Mouse (Mus musculus) adrenal gland, adult 18-20 months (tissue): ENCODE measurements around the gene Piga. TPM values are rescaled to one million over a fixed set of nuclear protein-coding genes. Genes with fewer than 3 reads are reported as not detected.

Experiments
- DNase-seq, 2 experiments: peaks; one replicate each; pipeline ENCODE4 v3.0.0; 2021 to 2022; ENCODE audit warnings: low spot score in 2 of 2
- total RNA-seq, 2 experiments: library from RNA; stranded (reverse); gene quantifications; 1 replicate in 1 of 2; 2 replicates in 1 of 2; pipeline ENCODE4 v1.2.3; 2021

Gene Piga
- total RNA-seq, 2 experiments from 2014 or later: 5.1 to 13.2 TPM

GRCm38 (mm10) chrX:164431541-164431940 is 12.0 kb downstream of the Piga start:
- DNase-seq: no peak

DNA sequence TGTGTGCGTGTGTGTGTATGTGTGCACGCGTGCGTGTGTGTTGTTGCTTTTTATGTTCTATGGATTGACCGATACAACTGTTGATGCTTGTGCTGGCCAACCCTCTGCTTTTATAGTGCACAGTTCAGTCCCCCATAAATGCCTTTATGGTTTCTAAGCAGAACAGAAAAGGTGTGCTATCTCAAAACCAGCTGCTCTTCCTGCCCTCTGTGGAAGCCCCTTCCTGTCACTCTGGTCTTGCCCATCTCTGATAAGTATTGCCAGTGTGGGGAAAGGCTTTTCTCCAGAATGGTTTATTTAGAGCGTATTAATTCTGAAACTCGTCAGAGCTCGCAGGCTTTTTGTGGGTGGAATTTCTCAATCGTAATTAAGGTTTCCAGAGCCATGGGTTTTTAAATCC is 13.1 kb downstream of the Piga start:
- no peak for DNase-seq

DNA sequence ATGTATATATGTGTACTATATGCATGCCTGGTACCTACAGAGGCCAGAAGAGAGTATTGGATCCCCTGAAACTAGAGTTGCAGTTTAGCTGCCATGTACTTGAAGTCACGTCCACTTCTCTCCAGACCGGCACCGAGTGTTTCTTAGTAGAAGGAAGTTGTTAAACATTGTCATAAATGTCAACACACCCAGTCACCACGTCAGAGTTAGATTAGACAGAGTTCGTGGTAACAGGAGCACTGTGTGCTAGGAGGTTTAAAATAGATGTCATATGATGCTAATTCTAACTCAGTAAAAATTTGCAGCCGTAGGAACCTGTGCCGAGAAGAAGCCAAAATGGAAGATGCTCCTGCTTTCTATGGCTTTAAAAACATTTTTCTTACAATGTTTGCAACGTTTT is 17.1 kb downstream of the Piga start, which contains the start of gene Asb11:
Gene Asb11, plus strand, starts transcription at position 286 of the 400 bp plus-strand sequence.
- no peak for DNase-seq

DNA sequence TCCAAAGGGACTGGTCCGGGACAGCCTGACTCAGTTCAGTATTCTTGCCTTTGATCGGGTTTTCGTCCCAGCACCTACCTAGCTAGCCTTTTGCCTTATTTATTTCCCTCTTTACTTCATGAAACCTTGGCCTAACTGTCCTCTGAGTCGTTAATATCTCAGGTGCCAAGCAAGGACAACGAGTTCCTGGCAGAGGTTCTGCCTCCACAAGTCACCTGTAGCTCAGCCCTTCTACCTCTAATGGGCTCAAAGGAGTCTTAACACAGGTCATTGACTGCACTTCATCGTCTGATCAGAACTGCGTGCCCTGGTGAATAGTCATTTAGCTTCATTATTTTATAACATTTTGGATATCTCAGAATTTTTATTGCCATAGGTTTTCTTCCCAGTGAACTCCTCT is 19.9 kb downstream of the Piga start:
- no peak for DNase-seq

DNA sequence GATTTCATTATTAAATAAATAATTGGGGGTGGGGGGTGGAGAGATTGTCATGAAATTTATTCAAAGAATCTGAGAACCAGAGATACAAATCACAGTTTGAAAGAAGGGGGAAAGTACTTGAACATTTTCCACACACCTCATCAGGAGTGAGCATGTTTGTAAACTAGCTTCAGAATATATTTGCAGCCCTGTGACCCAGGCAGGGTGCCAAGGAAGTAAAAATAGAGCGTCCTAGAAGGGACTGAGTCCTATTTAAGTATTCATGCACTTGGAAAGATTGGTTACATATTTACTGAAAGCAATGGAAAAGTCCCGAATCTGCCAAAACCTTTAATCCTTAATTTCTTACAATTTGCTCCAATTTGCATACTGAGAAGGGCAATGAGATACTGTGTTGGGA is 20.6 kb downstream of the Piga start:
- DNase-seq: no peak

DNA sequence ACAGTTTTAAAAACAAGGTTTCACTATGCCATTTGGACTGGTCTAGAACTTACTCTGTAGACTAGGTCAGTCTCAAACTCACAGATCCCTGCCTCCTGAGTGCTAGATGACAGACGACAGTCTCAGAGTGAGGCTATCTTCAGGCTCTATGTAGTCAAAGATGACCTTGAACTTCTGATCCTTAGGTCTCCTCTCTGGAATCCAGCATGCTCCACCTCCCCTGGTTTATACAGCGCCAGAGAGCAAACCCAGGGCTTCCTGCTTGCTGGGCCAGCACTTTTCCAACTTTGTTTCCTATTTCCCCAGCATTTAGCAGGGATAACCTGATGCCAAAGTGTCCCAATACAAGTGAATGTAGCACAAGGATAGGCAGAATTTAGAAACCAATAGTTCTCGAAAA is 21.1 kb downstream of the Piga start:
- DNase-seq: no peak

- DNase-seq: no peak
Observed at GRCm38 (mm10) chrX:164441306-164441705, 21.7 kb downstream of the Piga start.

DNA sequence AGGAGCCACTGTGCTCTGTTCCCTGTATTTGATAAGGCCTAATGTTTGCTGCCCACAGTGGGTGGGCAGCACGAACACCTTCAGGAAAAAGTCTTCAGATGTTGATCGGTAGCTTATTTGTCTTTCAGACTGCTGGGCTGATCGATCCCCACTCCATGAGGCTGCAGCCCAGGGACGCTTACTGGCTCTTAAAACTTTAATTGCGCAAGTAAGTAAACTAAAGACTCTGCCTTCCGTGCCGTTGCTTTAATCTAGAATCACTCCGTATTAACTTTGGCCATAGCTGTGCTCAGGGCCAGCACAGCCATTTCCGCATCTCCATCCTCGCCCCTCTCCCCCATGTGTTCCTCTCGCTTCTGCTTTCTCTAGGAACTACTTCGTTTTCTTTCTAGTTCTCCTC is 26.0 kb downstream of the Piga start:
- DNase-seq: no peak

GRCm38 (mm10) chrX:164446106-164446551 is 26.5 kb downstream of the Piga start:
- no peak for DNase-seq

DNA sequence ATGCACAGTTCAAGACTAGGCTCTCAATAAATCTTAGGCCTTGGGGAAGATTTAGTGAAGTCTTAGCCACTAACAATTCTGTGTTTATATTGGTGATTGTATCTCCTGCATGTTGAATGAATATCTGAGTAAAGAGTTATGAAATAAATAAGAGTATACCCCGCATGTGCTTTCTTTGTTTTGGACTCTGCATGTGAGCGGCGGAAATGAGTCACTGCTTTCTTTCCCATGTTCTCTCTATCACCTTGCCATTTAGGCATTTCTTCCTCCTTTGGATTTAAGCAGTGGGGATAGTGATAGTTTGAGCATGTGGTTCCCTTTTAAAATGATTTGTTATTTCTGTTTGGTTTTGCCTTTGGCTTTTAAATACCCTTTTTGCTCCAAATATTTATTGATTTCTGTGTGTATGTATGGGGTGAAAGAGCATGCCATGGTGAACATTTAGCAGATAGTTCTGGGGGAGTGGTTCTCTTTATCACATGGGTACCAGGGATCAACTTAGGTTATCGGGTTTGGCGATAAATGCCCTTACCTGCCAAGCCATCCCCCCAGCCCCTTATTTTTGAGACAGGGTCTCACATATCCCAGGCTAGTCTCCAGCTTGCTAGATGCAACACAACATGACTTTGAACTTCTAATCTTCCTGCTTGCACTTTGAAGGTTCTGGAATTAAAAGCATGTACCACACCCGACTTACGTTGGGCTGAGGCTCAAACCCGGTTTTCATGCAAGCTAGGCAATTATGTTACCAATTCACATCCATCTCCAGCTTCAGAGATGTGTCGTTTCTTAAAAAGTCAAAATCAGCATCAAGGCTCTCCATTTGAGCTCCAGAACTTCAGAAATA is 27.5 kb downstream of the Piga start:
- DNase-seq: no peak

GRCm38 (mm10) chrX:164447682-164448071 is 28.1 kb downstream of the Piga start:
- no peak for DNase-seq

DNA sequence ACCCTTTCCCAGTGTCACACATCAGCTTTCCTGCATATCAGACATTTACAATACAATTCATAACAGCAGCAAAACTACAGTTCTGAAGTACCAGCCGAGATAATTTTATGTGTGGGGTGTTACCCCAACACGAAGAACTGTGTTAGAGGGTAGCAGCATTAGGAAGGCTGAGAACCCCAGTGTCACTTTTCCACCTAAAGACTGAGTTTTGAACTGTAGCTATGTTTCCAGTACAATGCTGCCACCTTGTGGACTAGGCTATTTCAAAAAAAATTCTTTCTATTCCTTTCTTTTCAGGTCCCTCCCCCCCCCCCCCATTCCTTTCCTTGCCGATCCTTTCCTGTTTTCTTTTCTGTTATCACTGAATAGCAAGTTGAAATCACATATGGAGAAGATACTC is 29.6 kb downstream of the Piga start:
- no peak for DNase-seq

GRCm38 (mm10) chrX:164459205-164459878 is 39.8 kb downstream of the Piga start:
- DNase-seq: no peak

Other genes with a start within 250 kb of the Piga start
- gene Bmx, start 161.6 kb upstream of the Piga start, total RNA-seq: under 1 TPM; 0.27 to 0.45 TPM
- gene Pir, start 150.4 kb upstream of the Piga start, total RNA-seq: 10 to 100 TPM in 1 of 2 experiments, 1 to 10 TPM in 1; 4.3 to 12.5 TPM
- 10 to 100 TPM; 26.2 to 65.4 TPM for gene Vegfd, start 46.4 kb upstream of the Piga start, total RNA-seq
- under 1 TPM; 0.42 to 0.46 TPM for gene Asb11, start 17.2 kb downstream of the Piga start, total RNA-seq
- gene Asb9, start 86.5 kb downstream of the Piga start, total RNA-seq: not detected